Mouse (Mus musculus) ES-E14 (cell line): ENCODE data around the gene Omp.

Experiments
- CHD2 ChIP-seq: IDR thresholded peaks from 2 replicates; pipeline ENCODE4 v1.6.1; 2014; ENCODE audit warnings: mild to moderate bottlenecking, low read depth, low read length, inconsistent platforms
- MAFK ChIP-seq: IDR thresholded peaks from 2 replicates; pipeline ENCODE4 v1.6.1; 2014; ENCODE audit warnings: mild to moderate bottlenecking, low read depth, low read length, inconsistent platforms; ENCODE audit not compliant: insufficient read depth
- ZC3H11A ChIP-seq: IDR thresholded peaks from 2 replicates; pipeline ENCODE4 v1.6.1; 2012; ENCODE audit warnings: low read depth, mild to moderate bottlenecking, inconsistent platforms, low read length, borderline replicate concordance
- ZNF384 ChIP-seq: IDR thresholded peaks from 2 replicates; pipeline ENCODE4 v1.6.1; 2012; ENCODE audit warnings: low read depth, low read length, inconsistent platforms

- TF ChIP-seq CHD2 (no peak), MAFK (no peak), ZNF384 (no peak), ZC3H11A (no peak)
These were observed 43.4 kb upstream of the Omp start for GRCm38 (mm10) chr7:98188680-98189079.
